Mouse (Mus musculus): ENCODE measurements around the gene Dhodh.

The Dhodh gene

DNA sequence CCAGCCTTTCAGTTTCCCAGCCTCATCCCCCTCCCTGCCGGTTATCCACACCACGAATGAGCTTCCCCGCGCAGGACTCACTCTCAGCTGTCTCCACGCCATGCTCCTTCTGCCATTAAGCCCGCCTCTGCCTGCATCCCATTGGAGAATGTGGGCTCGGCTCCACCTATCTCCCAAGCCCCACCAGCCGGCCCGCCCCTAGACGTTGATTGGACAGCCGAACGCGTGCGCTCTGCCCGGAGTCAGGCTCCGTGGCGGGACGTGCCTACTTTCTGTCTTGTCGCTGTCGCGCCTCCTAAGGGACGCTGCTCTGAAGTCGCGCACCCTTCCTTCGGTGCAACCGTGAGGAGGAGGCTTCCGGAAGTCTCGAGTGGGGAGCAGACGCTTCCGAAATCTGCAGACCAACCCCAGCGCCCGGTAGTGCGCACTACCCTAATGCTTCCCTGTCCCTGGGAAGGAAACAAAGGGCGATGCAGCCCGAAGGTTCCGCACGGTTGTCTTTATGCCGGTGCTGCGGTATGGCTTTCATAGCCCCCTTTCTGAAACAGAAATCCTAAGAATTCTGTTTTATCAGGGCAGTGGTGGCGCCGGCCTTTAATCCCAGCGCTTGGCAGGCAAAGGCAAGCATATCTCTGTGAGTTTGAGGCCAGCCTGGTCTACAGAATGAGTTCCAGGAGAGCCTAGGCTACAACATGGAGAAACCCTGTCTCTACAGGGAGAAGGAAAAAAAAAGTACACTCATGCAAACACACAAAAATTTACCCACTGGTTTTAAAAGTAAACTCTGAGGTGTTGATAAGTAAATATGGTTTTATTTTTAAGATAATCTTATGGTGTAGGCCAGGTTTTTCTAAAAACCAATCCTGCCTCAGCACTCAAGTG lies at the start of gene Dhodh:
Gene Dhodh (minus strand): TSS at position 403 of the 882 bp plus-strand sequence.
- peak; percentile 96 for DNase-seq

- no peak for DNase-seq
These were observed 48.4 kb upstream of the Dhodh start for GRCm38 (mm10) chr8:109656860-109657259.

DNA sequence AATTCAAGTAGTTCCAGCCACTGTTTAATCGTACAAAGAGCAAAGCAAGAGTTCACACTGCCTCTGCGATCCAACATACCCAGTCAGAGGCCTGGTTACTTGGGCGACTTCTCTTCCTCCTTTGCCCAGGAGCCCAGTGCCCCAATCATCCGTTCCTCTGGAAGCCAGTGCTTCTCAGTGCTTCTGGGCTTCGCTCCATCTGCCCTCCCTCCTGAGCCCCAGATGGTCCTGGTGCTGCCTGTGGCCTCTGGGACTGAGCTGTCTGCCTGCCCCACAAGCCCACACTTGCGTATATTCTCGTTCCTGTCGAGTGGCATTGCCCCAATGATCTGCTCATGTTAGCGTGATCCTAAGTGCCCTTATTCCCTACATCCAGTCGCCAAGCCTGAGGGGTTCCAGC lies 42.3 kb upstream of the Dhodh start:
- DNase-seq: no peak

DNA sequence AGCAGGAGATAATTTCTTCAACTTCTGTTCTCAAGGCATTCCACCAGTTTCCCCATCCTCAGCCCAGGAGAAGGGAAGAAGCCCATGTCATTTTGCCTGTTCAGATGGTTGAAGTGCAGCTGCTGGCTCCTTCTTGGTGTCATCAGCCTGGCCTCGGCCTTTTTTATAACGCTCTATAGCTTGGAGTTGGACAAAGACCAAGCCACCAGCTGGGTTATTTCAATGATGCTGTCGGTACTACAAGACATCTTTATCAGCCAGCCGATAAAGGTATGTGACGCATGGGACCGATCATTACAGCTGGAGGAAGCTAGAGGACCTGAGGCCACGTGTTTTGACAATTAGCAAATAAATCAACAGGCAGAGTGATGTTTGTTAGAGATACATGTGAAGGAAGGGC lies 40.0 kb upstream of the Dhodh start:
- no peak for DNase-seq

DNA sequence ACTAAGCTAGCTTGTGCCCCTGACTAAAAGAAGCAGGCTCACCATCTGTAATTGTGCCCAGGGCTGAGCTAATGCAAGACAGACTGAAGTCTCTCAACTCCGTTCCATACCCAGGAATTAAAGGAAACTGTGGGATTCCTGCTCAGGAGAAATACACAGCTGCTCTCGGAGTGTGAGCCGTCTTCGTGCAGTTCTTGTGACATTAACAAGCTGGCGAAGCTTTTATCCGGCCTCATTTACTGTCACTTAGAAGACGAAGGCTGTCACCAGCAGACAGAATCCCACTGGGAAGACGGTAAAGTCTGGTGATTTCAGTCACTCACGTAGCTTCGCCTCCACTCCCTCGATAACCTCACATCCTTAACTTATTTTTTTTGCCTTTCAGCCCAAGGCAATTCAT lies 38.9 kb upstream of the Dhodh start:
- DNase-seq: no peak

GRCm38 (mm10) chr8:109641236-109641635 lies 32.8 kb upstream of the Dhodh start:
- DNase-seq: no peak

- DNase-seq: no peak
These were observed 31.9 kb upstream of the Dhodh start for GRCm38 (mm10) chr8:109640410-109640809.

DNA sequence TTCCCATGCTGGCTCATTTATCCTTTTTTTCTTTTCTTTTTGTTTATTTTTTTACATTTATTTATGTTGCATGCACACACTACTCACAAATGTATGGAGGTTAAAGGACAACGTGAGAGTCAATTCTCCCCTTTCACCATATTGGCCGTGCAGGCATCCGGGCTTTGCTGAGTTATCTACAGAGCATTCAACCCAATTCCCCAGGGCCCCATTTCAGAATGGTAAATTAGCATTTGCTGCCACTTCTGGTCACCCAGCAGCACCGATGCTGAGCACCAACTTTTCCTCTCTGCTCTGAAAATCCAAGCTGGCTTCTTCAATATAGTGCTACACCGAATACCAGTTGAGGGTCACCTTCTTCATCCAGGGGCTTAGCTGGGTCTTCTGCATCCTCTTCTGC lies 30.4 kb upstream of the Dhodh start:
- no peak for DNase-seq

DNA sequence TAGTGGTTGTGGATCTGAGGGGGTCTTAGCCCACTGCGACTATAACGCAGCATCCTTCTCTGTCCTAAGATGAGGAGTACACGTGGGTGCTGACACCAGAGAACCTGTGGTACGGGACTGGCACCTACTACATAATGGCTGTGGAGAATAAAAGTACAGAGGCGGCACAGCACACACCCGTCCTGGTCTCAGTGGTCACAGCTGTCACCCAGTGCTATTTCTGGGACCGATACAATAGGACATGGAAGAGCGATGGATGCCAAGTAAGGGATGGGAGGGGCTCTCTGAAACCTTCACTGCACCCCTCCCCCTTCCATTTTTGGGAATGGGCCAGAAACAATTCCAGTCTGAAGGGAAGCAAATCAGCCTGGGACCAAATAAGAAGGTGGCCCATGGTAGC lies 26.7 kb upstream of the Dhodh start:
- no peak for DNase-seq

GRCm38 (mm10) chr8:109632498-109632897 lies 24.0 kb upstream of the Dhodh start:
- no peak for DNase-seq

- DNase-seq: no peak
These were observed 20.2 kb upstream of the Dhodh start for GRCm38 (mm10) chr8:109628638-109629037.

DNA sequence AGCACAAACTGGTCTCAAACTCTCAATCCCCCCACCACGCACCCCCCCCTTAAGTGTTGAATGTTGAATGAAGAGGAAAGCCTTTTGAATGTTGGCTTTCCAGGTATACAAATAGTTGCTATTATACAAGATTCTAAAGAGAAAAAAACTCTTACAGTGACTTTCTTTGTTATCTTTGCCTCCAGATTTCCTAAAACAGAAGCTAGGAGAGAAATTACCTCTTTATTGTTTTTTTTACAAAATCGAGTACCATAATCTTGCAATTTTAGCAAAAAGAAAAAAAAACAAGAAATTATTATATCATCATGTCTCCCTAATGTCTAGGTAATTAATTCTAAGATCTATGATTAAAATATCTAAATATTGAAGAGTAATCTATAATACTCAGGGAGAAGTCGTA lies 7.1 kb upstream of the Dhodh start:
- no peak for DNase-seq

DNA sequence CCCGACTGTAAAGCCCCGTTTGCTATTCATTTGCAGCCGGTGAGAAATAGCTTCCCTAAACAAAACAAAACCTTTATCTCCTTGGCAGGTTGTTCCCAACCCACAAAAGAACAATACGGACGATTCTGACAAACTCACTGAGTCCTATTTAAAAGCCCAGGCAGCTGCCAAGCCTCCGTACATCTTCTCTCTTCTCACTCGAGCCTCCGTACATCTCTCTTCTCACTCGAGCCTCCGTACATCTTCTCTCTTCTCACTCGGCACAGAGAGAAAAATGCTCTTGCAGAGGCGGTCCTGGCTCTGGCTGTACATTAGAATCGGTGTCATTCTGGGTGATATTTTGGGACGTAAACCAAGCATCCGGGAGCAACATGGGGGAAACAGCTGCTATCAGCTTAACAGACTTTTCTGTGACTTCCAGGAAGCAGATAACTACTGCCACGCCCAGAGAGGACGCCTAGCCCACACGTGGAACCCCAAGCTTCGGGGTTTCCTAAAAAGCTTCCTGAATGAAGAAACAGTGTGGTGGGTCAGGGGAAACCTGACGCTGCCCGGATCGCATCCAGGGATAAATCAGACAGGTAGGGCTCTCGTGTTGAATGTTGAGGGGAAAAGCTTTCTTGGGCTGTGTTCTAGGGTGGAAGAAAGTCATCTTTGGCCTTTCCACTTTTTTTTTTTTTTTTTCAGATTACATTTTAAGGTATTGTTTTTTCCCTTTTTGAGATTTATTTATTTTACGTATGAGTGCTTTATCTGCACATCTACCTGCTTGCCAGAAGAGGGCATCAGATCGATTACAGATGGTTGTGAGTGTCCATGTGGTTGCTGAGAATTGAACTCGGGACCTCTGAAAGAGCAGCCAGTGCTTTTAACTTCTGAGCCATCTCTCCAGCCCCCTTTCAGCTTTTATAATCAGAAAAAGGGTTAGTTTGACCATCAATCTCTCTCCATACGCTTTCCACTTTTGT lies 6.1 kb upstream of the Dhodh start, which contains the start of gene Pkd1l3:
Gene Pkd1l3 (plus strand): TSS at position 275 of the 968 bp plus-strand sequence.
- DNase-seq: no peak

DNA sequence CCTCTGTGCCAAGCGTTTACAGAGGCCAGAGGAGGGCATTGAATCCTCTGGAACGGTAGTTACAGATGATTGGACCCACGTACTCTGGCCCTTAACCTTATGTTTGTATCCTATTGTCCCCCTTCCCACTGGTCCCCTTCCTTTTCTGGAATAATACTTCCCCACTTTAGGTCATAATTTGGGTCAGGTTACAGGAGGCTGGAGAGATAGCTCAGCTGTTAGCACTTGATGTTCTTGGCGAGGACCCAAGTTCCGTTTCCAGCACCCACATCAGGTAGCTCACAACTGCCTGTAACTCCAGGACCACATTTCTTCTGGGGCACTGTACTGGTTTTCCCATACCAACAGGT lies 655 bp upstream of the Dhodh start:
- DNase-seq: peak; percentile 38

GRCm38 (mm10) chr8:109607650-109608049 lies 823 bp downstream of the Dhodh start:
- DNase-seq: peak; percentile 11

DNA sequence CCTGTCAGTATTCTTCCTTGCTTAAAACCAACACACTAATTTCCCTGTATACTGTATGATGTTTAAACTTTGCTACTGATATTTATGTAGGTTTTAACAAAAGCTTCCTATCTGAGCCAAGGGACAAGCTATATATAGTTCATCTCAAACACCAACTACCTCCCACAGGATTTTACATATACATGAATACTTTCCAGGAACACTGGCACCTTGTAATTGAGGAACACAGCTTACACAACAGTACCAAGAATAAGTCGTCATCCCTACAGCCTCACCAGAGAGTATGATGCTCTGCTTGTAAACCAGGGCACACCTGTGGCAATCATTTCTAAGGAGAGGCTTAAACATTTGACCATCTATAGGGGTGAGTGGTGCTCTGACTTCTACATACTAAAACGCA lies 1.7 kb downstream of the Dhodh start:
- DNase-seq: no peak

GRCm38 (mm10) chr8:109595854-109596253 lies 12.6 kb downstream of the Dhodh start:
- DNase-seq: peak; percentile 41

GRCm38 (mm10) chr8:109593117-109593788 lies 15.2 kb downstream of the Dhodh start:
- DNase-seq: peak; percentile 31

- DNase-seq: no peak
These were observed 16.3 kb downstream of the Dhodh start for GRCm38 (mm10) chr8:109592164-109592563.

- no peak for DNase-seq
These were observed 17.1 kb downstream of the Dhodh start for GRCm38 (mm10) chr8:109591367-109591766.

GRCm38 (mm10) chr8:109590901-109591300 lies 17.6 kb downstream of the Dhodh start:
- DNase-seq: no peak

- DNase-seq: peak; percentile 62
These were observed 21.4 kb downstream of the Dhodh start for GRCm38 (mm10) chr8:109586972-109587504.

GRCm38 (mm10) chr8:109585652-109586051 lies 22.8 kb downstream of the Dhodh start:
- DNase-seq: no peak

Data from kidney, adult 9 months (tissue).